Mouse (Mus musculus): Measurements from ENCODE around the gene Map2k5.

The Map2k5 gene

GRCm38 (mm10) chr9:63377270-63378142, at the start of gene Map2k5:
Map2k5 (minus strand) TSS chr9:63377902.
- peak; percentile 80 for DNase-seq (ENCODE audit: low read depth, low spot score)

GRCm38 (mm10) chr9:63421096-63421736, 43.5 kb upstream of the Map2k5 start:
- DNase-seq (ENCODE audit: low read depth, low spot score), result no peak

GRCm38 (mm10) chr9:63420396-63420795, 42.7 kb upstream of the Map2k5 start:
- no peak for DNase-seq (ENCODE audit: low read depth, low spot score)

GRCm38 (mm10) chr9:63400176-63400575, 22.5 kb upstream of the Map2k5 start:
- no peak for DNase-seq (ENCODE audit: low read depth, low spot score)

- no peak for DNase-seq (ENCODE audit: low read depth, low spot score)
Observed at GRCm38 (mm10) chr9:63399463-63399815, 21.7 kb upstream of the Map2k5 start.

- DNase-seq (ENCODE audit: low read depth, low spot score), result peak; percentile 72
Observed at GRCm38 (mm10) chr9:63398611-63399462, 21.1 kb upstream of the Map2k5 start, which contains the start of gene 2300009A05Rik. 2300009A05Rik (minus strand) TSS chr9:63399246.

GRCm38 (mm10) chr9:63395612-63396011, 17.9 kb upstream of the Map2k5 start:
- no peak for DNase-seq (ENCODE audit: low read depth, low spot score)

- DNase-seq (ENCODE audit: low read depth, low spot score), result no peak
Observed at GRCm38 (mm10) chr9:63391307-63391706, 13.6 kb upstream of the Map2k5 start.

GRCm38 (mm10) chr9:63382761-63383160, 5.1 kb upstream of the Map2k5 start:
- DNase-seq (ENCODE audit: low read depth, low spot score), result no peak

- DNase-seq (ENCODE audit: low read depth, low spot score), result no peak
Observed at GRCm38 (mm10) chr9:63380326-63380725, 2.6 kb upstream of the Map2k5 start.

GRCm38 (mm10) chr9:63378174-63378573, 472 bp upstream of the Map2k5 start:
- DNase-seq (ENCODE audit: low read depth, low spot score), result no peak

- no peak for DNase-seq (ENCODE audit: low read depth, low spot score)
Observed at GRCm38 (mm10) chr9:63373315-63373714, 4.4 kb downstream of the Map2k5 start.

GRCm38 (mm10) chr9:63372541-63372940, 5.2 kb downstream of the Map2k5 start:
- DNase-seq (ENCODE audit: low read depth, low spot score), result no peak

- DNase-seq (ENCODE audit: low read depth, low spot score), result no peak
Observed at GRCm38 (mm10) chr9:63360410-63360809, 17.3 kb downstream of the Map2k5 start.

- DNase-seq (ENCODE audit: low read depth, low spot score), result no peak
Observed at GRCm38 (mm10) chr9:63359016-63359415, 18.7 kb downstream of the Map2k5 start.

GRCm38 (mm10) chr9:63356721-63357120, 21.0 kb downstream of the Map2k5 start:
- DNase-seq (ENCODE audit: low read depth, low spot score), result no peak

- DNase-seq (ENCODE audit: low read depth, low spot score), result no peak
Observed at GRCm38 (mm10) chr9:63356278-63356677, 21.4 kb downstream of the Map2k5 start.

GRCm38 (mm10) chr9:63354168-63354567, 23.5 kb downstream of the Map2k5 start:
- no peak for DNase-seq (ENCODE audit: low read depth, low spot score)

- DNase-seq (ENCODE audit: low read depth, low spot score), result no peak
Observed at GRCm38 (mm10) chr9:63350030-63350429, 27.7 kb downstream of the Map2k5 start.

- no peak for DNase-seq (ENCODE audit: low read depth, low spot score)
Observed at GRCm38 (mm10) chr9:63349241-63349640, 28.5 kb downstream of the Map2k5 start.

GRCm38 (mm10) chr9:63348146-63348545, 29.6 kb downstream of the Map2k5 start:
- DNase-seq (ENCODE audit: low read depth, low spot score), result no peak

- DNase-seq (ENCODE audit: low read depth, low spot score), result no peak
Observed at GRCm38 (mm10) chr9:63346029-63346428, 31.7 kb downstream of the Map2k5 start.
